Mouse (Mus musculus) CD4-positive helper T cell, adult 2 months (primary cell): ENCODE results near the gene Ccdc105.
A peak's percentile ranks its signal among the peaks of the same experiment; 100 is the strongest.

Source experiments
- DNase-seq: peaks from one replicate; pipeline ENCODE4 v3.0.0-alpha.2; 2012; ENCODE audit warnings: low read depth, missing footprints, low spot score

The Ccdc105 gene

DNA sequence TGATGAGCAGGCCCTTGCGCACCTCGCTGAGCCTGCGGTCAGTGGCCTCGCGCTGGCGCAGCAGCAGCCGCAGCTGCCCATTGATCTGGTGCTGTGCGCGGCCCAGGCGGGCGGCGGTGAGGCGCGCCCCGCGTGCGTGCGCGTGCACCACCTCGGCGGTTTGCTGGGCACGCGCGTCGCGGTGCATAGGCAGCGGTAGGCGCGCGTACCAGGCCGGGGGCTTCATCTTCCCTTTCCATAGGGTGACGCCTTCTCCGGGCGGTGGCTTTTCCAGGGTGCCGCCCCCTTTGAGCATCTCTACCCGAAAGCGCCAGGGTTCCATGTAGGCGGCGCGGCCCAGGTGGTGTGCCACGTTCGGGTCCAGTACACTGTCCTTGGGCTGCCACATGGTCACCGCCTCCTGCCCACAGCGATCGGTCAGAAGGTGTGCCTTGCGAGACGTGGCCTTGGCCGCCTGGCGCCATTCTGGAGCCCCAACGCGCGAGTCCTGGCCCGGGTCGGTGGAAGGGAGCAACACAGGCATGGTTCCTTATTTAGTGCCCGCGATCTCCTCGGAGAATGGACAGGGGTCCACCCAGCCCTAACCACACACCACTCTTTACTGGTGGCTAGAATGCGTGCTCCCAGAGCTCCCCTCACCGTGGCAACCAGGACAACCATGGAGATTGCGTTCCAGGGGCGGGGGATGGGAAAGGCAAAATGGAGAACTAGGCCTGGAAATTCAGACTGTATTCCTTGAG lies at the start of gene Ccdc105:
TSS of gene Ccdc105 (minus strand) at position 614 of the 740 bp plus-strand sequence.
- DNase-seq = no peak

DNA sequence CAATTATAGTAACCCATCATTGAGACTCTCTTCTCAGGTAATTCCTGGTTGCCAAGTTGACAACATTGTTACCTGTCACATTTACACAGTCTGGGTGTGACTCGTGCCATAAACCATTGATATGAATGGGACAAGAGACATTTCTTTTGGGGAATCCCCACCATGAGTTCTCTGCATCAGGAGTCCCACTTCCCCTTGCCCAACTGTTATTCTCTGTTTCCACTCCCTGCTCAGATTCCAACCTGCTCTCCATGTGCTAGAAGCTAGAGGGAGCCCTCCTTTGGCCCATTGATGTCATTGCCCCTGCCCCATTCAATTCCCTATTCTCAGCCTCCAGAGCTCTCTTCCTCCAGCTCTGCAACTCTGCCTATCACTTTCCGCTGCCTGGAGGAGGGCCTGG lies 48.6 kb upstream of the Ccdc105 start:
- no peak for DNase-seq

DNA sequence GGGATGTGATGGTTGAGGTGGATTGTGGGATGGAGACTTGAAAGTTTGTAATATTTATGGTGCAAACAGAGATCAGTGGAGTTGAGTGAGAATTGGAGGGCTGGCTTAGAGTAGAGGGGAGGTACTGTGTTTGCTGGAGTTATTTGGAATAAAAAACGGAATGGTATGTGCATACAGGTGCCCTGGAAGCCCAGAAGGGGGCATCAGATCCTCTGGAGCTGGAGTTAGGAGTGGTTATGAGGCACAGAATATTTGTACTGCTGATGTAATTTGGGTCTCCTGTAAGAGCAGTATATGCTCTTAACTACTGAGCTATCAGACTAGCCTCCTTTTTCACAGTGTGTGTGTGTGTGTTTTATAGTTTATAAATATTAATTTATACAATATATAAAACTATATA lies 37.7 kb upstream of the Ccdc105 start:
- DNase-seq = no peak

DNA sequence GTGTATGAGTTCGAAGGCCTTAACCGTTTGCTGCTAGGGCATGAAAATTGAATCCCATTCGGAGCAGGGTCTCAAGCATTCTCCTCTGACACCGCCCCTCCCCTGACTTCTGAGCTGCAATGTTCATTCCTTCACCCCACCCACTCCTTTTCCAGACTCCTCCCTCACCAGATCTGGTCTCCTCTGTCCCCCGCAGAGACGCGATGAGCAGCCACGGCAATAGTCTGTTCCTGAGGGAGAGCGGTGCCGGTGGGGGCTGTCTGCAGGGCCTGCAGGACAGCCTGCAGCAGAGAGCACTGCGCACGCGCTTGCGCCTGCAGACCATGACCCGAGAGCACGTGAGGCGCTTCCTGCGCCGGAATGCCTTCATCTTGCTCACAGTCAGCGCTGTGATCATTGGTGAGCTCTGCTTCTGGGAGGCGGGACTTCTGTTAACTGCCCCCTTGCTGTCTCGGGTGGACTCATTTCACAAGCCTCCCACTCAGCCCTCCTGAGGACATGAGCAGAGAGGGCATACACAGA lies 34.8 kb upstream of the Ccdc105 start:
- DNase-seq = no peak

DNA sequence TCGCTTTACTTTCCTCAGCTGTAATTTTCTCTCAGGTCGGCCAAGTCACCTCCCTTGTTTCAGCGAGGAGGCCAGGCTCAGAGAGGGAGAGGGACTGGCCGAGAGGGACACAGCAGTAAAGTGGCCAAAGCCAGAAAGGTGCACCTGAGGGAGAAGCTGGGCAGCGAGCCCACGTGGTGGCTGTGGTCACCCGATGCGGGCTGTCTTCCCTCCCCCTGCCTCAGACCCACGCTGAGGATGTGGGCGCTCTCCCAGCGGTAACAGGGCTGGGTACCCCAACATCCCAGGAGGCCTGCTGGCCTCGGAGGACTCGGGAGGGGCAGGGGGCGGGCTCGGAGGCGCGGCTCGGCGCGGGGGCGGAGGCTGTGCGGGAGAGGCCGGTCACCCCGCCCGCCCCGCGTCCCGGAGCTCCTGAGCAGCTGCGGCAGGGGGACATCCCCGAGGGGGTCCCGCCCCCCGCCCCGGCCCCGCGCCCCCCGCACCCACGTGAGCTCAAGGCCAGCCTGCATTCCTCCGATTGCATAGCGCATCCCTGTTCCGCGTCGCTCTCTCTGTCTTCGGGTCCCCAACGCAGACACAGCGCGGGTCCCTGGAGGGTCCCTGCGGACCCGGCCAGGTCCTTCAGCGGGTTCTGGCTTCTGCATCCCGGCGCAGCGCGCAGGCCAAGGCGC lies 27.3 kb upstream of the Ccdc105 start, which contains the start of gene Slc1a6:
TSS of gene Slc1a6 (plus strand) at position 516 of the 671 bp plus-strand sequence.
- DNase-seq = no peak

DNA sequence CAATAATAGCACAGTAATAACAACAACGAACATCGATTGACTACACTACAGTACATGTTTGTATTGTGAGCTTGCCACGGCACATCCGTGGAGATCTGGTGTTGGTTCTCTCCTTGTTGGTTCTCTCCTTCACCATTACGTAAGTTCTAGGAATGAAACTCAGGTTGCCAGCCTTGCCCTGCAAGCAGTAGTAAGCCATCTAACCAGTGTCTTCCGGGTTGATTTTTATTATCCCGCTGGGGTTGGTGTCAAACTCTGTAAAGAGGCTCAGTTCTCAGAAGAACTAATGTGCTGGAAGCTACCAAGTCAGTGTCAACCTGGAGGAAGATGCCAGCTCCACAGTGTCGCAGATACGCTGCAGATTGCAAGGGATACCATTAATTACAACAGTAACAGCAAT lies 26.7 kb upstream of the Ccdc105 start:
- no peak for DNase-seq

DNA sequence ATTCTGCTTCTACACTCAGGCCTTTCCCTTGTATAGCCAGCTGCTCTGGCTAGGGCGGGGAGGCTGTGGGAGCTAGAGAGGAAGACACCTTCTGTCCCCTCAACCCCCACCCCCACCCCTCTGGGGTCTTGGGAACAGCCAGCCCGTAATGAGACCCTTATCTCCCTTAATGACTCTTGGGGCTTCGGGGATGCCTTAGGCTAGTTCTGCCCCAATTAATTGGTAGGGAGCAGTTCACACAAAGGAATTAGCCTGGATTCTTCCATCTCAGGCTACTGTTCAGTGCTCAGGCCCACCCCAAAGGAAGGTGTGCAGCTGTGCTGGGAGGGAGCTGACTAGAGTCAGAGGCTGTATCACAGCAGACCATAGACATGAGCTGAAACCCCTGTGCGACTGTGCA lies 23.0 kb upstream of the Ccdc105 start:
- DNase-seq = no peak

DNA sequence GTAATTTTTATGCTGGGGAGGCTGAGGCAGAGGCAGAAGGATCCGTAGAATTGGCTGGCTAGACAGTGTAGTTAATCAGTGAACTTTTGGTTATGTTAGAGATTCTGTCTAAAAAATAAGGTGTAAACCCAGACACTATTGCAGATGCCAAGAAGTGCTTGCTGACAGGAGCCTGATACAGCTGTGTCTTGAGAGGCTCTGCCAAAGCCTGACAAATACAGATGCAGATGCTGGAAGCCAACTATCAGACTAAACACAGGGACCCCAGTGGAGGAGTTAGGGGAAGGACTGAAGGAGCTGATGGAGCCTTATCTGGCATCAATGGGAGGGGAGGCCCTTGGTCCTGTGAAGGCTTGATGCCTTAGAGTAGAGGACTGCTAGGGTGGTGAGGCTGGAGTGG lies 12.7 kb upstream of the Ccdc105 start:
- no peak for DNase-seq

DNA sequence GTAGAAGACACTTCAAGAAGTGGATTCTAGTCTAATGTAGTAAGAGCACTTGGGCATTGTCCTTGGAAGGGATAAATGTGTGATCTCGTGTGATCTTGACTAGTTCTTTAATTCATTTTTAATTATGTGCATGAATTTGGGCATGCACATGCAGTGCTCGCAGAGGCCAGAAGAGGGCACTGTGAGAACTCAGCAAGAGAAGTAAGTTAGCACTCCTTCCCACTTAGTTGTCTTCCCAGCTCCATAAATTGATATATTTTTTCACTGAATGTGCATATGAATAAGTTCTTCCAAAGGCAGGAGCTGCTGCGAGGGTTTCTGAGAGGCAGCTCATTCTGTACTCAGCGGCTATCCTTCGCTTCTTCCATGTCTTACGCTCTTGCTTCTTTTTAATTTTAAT lies 3.2 kb upstream of the Ccdc105 start:
- peak; percentile 12 for DNase-seq

DNA sequence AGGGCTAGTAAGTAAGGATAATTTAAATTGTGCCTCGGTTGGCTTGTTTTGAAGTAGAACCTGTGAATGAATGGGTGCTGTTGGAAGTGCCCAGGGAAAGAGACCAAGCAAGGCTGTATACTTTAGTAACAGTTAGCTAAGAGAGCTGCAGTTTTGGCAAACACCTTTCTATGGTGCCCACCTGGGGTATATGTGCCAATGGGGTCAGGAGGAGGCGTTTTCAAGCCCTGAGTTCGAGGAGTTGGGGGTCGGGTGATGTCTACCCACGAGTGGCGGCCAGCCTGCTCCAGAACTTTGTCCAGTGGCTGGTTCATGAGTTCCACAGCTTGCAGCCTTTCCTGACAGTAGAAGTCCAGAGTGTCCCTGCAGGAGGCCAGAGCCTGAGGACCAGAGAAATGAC lies 3.9 kb downstream of the Ccdc105 start:
- DNase-seq = no peak

DNA sequence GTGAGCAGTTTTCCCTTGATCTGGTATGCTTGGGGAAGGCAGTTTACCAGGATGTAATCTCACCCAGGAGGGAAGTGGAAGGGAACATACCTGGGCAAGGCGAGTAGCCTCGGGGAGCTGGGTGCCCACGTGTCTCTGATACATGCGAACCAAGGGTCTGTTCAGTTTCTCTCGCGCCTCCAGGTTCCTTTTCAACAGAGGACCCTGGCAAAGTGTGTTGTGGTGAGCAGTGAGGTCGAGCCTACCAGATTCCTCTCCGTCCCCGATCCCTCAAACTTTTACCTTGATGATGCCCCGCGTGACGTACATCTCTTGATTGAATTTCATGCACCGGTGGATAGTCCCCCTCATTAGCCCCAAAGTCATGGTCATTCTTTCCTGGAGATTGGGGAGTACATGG lies 4.7 kb downstream of the Ccdc105 start:
- no peak for DNase-seq

DNA sequence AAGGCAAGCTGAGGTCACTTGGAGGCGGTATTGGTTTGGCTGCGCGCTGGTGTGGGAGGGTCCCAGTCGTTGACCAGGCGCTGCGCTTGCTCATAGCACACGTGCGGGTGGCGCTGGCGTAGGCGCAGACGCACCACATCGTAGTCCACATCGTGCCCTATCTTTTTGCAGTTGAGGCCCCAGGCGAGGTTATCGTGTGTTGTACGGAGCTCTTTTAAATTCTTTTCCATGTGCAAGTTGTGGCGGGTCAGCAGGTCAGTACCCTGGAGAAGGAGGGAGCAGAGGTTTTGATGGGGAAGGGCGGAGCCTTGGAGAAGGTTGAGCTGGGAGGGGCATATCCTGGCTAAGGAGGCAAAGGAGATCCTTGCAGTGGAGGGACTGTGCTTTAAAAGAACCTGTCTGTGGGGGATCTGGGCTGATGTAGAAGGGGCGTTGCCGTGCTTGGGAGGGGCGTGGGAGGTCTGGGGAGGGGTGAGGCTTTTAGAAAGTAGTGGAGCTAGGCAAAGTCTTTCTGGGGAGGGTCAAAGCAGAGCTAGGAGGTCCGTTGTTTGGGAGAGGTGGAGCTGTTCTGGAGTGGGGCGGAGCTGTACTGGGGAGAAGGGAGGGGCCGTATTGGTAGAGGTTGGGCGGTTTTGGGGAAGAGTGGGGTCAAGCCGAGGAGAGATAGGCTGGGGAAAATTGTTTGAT lies 5.7 kb downstream of the Ccdc105 start:
- DNase-seq = no peak

DNA sequence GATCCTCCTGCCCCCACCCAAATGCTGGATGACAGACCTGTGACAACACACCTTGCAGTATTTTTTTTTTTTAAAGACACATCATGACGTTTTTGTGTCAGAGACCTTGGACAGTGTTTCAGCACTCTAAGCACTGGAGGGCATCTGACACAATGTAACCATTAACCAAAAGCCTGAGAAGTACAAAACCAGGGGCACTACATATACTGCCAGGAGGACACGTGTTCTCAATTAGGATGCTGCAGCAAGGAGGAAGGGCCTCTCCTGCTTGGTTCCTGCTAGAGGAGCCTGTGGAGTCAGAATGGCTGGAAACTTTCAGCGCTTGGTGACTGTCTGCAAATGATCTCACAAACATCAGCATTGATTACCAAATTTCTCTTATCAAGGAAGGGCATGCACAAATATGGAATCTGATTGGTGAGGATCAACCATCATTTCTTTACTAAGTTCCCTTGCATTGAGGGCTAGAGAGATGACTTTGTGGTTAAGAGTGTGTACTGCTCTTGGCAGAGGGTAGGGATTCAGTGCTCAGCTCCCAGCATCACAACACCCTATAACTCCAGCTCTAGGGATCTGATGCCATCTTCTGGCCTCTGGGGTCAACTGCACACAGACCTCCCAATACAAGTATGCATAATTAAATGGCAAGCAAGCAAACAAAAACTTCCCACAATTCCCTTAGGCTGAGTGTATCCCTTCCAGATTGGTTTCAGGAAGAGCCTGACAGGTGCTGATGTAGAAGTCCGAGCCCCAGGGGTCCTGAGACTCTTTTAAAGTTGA lies 7.2 kb downstream of the Ccdc105 start:
- DNase-seq = no peak

DNA sequence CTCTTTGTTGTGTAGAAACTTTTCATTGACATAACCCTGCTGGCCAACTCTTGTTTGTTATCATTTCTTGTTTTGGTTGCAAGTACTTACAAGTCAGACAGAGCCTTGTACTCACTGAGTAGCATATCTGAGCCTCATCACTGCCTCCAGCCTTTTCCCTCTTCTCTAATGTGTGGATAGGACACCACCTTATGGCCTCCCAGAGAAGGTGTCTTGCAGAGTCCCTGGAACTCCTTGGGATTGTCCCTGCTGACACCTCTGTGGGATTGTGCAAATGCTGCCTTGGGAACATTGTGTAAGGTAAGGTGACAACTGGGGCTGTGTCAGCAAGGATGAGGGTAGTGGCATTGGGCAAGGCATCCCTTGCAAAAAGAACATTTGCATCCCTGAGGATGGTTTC lies 9.1 kb downstream of the Ccdc105 start:
- DNase-seq = no peak

DNA sequence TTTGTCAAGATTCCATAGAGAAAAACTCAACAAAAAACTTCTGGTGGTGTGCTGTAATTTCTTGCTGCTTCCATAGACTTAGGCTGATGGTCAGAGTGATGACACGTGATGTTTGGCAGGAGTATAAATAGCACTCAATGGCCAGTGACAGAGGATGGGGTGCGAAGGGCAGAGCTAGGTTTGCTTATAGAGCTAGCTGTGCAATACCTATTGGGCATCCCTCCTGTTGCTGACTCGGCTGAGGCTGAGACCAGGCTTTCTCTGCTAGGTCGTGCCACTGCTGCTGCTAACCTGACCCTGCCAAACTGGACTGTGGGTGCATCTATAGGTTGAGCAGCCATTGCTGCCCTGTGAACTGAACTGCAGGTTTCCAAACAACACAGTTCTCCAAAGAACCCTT lies 13.0 kb downstream of the Ccdc105 start:
- no peak for DNase-seq

DNA sequence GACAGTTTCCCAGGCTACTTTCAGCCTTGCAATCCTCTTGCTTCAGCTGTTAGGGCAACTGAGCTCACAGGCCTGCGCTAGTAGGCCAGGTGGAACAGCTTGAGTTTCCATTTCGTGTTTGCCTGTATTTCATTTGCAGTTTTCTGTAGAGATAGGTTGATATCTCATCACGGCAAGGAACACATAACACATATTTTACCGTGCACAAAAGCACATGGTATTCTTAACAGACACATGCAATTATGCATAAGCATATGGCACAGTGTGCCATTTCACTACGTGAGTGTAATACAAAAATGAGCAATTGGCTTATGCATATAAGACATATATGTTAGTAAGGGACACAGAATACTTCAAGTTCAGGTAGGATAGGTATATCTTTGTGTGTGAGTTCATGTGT lies 25.0 kb downstream of the Ccdc105 start:
- DNase-seq = no peak

DNA sequence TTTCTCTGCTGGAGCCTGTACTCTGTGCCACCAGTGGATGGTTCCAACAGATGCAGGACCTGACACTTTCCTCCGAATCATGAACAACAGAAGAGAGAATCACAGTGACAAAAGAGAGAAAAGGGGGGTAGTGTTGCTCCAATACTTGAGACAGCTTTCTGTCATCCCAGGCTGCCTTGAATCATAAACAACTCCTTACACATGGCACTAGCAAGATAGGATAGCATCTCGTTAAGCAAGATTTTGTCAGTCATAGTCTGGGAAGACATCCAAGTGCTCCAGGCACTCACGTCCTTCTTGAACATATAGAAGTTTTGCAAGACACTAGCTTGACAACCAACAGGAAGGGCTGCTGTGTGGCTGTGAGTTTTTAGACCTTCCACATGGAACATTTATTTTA lies 25.8 kb downstream of the Ccdc105 start:
- DNase-seq = no peak

DNA sequence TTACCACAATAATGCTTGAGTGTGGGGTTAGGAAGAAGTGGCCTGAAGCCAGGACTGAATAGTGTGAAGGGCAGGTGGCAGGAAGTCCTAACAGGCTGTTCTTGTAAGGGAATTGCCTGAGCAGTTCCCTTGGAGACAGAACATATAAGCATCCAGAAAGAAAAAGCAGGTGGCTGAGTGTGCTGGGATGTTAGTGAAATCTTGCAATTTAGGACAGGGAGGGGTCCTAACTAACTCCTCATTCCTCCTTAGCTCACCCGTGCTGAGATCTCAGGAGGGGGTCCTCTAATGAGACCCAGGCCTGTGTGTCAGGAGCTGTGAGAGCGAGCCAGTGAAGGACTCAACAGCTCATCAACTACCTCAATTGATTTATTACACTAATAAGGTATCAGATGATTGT lies 29.4 kb downstream of the Ccdc105 start:
- DNase-seq = no peak

DNA sequence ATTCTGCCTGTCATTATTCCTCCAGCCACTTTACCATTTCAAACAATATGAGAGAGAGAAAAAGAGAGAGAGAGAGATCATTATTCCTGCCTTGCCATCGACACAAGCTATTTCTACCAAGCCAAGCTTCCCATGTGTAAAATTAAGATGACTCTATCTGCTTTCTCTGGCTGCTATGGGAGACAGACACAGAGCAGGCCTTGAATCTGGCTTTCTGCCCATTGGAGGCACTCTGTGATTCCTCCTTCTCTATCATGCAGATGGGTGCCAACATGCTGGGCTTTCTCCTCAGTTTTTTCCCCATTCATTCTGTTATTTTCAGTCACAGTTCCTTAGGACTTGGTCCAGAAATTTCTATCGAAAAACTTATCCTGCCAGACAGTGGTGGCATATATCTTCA lies 30.2 kb downstream of the Ccdc105 start:
- DNase-seq = no peak

DNA sequence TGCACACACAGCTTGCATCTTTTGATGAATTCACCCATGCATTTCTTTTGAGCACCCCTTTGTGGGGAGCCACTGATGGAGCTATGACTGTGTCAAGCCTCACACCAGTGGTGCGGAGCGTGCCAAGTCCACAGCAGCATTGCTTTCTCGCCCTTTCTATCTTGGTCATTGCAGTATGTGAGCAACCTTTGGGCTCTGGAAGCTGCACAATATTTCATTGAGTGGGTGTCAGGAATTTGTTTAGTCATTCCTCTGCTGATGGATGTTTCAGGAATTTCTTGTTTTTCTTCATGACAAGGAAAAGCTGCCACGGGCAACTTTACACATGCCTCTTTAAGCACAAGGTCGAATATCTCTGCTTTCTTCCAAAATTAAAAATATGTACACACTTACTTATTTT lies 30.8 kb downstream of the Ccdc105 start:
- DNase-seq = no peak

DNA sequence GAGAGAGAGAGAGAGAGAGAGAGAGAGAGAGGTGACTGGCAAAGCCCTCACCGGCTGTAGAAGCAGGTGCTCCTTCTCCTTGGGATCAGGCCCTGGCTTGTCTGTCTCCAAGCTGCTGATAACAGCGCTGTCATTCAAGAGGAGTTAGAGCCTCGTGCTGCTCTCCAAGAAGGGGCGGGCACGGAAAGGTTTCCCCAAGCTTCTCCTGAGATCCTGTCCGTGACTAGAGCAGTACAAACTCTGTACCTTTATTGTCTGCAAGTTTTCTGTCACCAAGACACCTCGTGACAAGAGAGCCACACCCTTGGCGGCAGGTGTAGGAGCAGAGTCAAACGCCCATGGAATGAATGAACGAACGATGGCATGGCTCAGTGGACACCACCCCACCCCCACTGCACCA lies 34.8 kb downstream of the Ccdc105 start, which contains the start of gene Casp14:
TSS of gene Casp14 (minus strand) at position 239 of the 400 bp plus-strand sequence.
- no peak for DNase-seq

DNA sequence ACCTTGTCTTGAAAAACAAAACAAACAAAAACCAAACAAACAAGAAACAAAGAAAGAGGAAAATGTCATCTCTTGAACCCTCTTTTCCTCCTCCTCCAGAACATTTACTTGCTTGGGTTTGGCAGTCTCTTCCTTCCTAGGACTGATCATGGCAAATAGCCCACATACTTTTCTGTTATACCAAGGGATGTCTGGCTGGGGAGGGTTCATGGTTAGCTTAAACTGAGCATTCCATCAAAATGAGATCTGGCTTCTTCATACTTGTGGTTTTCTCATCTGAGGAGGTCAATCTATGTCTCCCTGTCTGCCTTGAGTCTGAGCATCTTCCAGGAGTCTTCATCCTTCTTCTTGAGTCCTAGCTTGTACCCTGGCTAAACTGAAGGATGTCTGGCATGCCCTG lies 36.6 kb downstream of the Ccdc105 start:
- DNase-seq = no peak
